Mouse (Mus musculus) heart, postnatal 0 days (tissue): ENCODE results near the gene Rabgap1l.

ENCODE experiments used
- CTCF ChIP-seq: IDR thresholded peaks from 2 replicates; pipeline ENCODE4 v1.5.1; 2016; ENCODE audit warnings: antibody characterized with exemption, control low read depth, low read depth
- EP300 ChIP-seq: IDR thresholded peaks from 2 replicates; pipeline ENCODE4 v1.6.1; 2016; ENCODE audit warnings: antibody characterized with exemption, low read depth

DNA sequence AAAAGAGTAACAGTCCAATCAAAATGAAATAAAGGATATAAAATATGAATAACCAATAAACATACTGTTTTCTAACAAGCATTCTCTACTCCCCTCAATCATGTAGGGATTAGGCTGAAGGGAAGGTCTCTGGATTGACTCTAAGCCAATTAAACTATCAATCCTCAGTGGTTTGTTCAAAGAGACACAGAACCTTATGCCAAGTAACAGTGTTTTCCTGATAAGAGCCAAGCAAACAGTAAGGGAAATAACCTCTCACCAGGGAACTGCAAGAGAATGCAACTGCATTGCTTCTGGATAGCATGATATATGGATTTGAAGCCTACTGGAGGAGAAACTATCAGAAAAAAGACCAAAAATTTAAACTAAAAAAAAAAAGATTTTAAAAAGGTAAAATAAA, 37.7 kb downstream of the Rabgap1l start:
- TF ChIP-seq EP300, result no peak
- TF ChIP-seq CTCF, result no peak
